Mouse (Mus musculus) forebrain, embryonic 11.5 days (tissue): Measurements from ENCODE around the gene Spocd1. TPM values are rescaled to one million over a fixed set of nuclear protein-coding genes. Genes with fewer than 3 reads are reported as not detected.

Source experiments
- ATAC-seq: fragments of 200-750 bp; cut with Nextera tagmentation; replicated peaks from 2 replicates; pipeline ENCODE4 v1.8.0; 2017; ENCODE audit warnings: moderate TSS enrichment; ENCODE audit not compliant: low FRiP score
- DNase-seq: peaks from one replicate; pipeline ENCODE4 v3.0.0-alpha.2; 2017; ENCODE audit warnings: low spot score
- H3K27ac ChIP-seq: fragments of 300-500 bp; sonication (generic); 2 replicates; pipeline ENCODE4 v1.5.1; 2014; ENCODE audit warnings: low read depth, low read length
- H3K27me3 ChIP-seq: fragments of 300-500 bp; sonication (generic); 2 replicates; pipeline ENCODE4 v1.6.1; 2014; ENCODE audit warnings: mild to moderate bottlenecking, low read length, mixed read lengths; ENCODE audit not compliant: control insufficient read depth, insufficient read depth
- H3K36me3 ChIP-seq: fragments of 300-500 bp; sonication (generic); 2 replicates; pipeline ENCODE4 v1.6.1; 2014; ENCODE audit warnings: mild to moderate bottlenecking, low read length, moderate library complexity, mixed read lengths; ENCODE audit not compliant: control insufficient read depth, insufficient read depth
- H3K4me1 ChIP-seq: fragments of 300-500 bp; sonication (generic); replicated peaks from 2 replicates; pipeline ENCODE4 v1.6.1; 2014; ENCODE audit warnings: low read length, mixed read lengths; ENCODE audit not compliant: control insufficient read depth, insufficient read depth
- H3K4me2 ChIP-seq: fragments of 300-500 bp; sonication (generic); 2 replicates; pipeline ENCODE4 v1.6.1; 2014; ENCODE audit warnings: low read depth, mild to moderate bottlenecking, low read length, moderate library complexity, mixed read lengths; ENCODE audit not compliant: severe bottlenecking
- H3K4me3 ChIP-seq: fragments of 300-500 bp; sonication (generic); 2 replicates; pipeline ENCODE4 v1.5.1; 2014; ENCODE audit warnings: low read depth, low read length
- H3K9ac ChIP-seq: fragments of 300-500 bp; sonication (generic); 2 replicates; pipeline ENCODE4 v1.6.1; 2014; ENCODE audit warnings: low read length
- H3K9me3 ChIP-seq: fragments of 300-500 bp; sonication (generic); 2 replicates; pipeline ENCODE4 v1.6.1; 2016; ENCODE audit warnings: low read length, mixed read lengths; ENCODE audit not compliant: control insufficient read depth
- WGBS: fragments of 180-500 bp; shearing (Covaris S2); extraction: QIAGEN DNeasy Blood & Tissue Kit; methylation state at CpG from one replicate; pipeline ENCODE4 v1.1.7; 2014; 5-methylcytosine and 5-hydroxymethylcytosine counted together
- polyA plus RNA-seq: library from polyadenylated mRNA; unstranded; fragments of >200 nt; fragmentation: Nextera tagmentation; extraction: Ambion mirVana; gene quantifications from 2 replicates; pipeline ENCODE4 v1.2.1, GENCODE M21; 2014

The Spocd1 gene
- polyA plus RNA-seq, 1 experiment from 2014 or later = 0.05 TPM

- Histone ChIP-seq H3K9me3 (no peaks in the 10 kb centered on the region), H3K4me3 (no peak overlapping the region), H3K4me1 (0 out of 2 replicates have a peak, but pooled peaks cover 5% of the 10 kb centered on the region), H3K27ac (no peak overlapping the region), H3K9ac (0 out of 2 replicates have a peak overlapping the region, but pooled peaks have one; percentile 12), H3K4me2 (0 out of 2 replicates have a peak overlapping the region, but pooled peaks have one; percentile 8), H3K36me3 (no peaks in the 10 kb centered on the region), H3K27me3 (no peaks in the 10 kb centered on the region)
- DNase-seq (no peak), ATAC-seq (no peak)
- WGBS = 25% methylated on average over 16 of the region's 16 CpGs
These were observed 15.0 kb upstream of the Spocd1 start for GRCm38 (mm10) chr4:129913761-129914644.

DNA sequence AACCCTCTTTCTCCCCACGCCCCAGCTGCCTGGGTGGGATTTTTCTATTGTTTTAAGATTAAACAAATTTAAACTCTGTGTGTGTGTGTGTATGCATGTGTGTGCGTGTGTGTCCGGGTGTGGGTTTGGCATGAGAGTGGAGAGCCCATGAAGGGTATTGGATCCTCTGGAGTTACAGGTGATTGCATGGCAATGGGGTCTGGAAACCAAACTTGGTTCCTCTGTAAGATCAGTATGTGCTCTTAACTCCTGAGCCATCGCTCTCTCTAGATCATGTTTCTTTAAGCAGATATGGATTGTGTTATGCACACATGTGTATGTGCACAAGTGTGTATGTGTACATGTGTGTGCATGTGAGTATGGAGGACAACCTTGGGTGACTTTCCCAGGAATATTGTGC is 14.4 kb upstream of the Spocd1 start:
- ATAC-seq (no peak), DNase-seq (no peak)
- no peaks in the 10 kb centered on the region for H3K27me3 ChIP-seq
- no peak overlapping the region for H3K27ac ChIP-seq
- H3K9ac ChIP-seq = no peak overlapping the region
- 74% methylated on average over 4 of the region's 4 CpGs for WGBS
- 0 out of 2 replicates have a peak, but pooled peaks cover 5% of the 10 kb centered on the region for H3K4me1 ChIP-seq
- no peaks in the 10 kb centered on the region for H3K36me3 ChIP-seq
- no peak overlapping the region for H3K4me2 ChIP-seq
- H3K4me3 ChIP-seq = no peak overlapping the region
- no peaks in the 10 kb centered on the region for H3K9me3 ChIP-seq

DNA sequence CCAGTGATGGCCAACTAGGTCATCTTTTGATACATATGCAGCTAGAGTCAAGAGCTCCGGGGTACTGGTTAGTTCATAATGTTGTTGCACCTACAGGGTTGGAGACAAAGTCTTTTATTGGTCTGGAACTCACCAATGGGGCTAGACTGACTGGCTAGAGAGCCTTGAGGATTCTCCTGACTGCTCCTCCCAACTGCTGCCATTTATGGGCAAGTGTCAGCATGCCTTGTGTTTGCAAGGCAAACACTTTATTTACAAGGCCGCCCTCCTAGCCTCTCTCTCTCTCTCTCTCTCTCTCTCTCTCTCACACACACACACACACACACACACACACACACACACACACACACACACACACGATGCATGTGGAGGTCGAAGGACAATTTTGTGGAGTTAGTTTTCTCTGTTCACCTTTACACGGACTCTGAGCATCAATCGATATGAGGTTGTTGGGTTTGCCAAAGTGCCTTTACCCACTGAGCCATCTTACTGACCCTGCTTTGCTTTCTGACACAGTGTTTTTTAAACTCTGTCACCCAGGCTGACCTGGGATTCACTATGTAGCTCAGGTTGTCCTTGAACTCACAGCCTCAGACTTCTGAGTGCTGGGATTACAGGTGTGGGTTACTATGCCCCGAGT is 13.6 kb upstream of the Spocd1 start:
- no peaks in the 10 kb centered on the region for H3K36me3 ChIP-seq
- H3K4me1 ChIP-seq = 0 out of 2 replicates have a peak, but pooled peaks cover 5% of the 10 kb centered on the region
- H3K9me3 ChIP-seq = no peaks in the 10 kb centered on the region
- no peaks in the 10 kb centered on the region for H3K27me3 ChIP-seq
- no peak overlapping the region for H3K27ac ChIP-seq
- H3K4me3 ChIP-seq = no peak overlapping the region
- no peak overlapping the region for H3K4me2 ChIP-seq
- ATAC-seq = no peak
- WGBS = 95% methylated on average over 7 of the region's 7 CpGs
- no peak for DNase-seq
- no peak overlapping the region for H3K9ac ChIP-seq

DNA sequence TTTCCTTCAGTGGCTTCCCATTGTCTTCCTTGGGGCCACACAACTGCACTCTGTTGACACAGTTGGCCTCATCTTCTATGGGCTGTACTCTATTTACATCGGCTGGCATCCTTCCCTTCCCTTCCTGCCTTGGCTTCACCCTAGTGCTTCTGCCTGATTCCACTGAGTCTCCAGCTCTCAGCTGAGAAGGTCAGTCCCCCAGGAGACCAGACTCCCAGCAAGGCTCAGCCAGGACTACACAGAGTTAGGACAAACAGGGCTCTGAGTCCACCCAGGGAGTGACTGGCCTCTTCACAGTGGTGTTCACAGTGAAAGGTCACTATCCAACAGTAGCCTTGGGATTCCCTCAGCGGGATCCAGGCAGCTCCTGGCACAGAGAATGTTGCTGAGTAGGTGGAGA is 12.9 kb upstream of the Spocd1 start:
- WGBS = 35% methylated on average over 2 of the region's 2 CpGs

GRCm38 (mm10) chr4:129917016-129917603 is 11.9 kb upstream of the Spocd1 start:
- Histone ChIP-seq H3K27ac (no peak overlapping the region), H3K36me3 (no peaks in the 10 kb centered on the region), H3K4me1 (0 out of 2 replicates have a peak, but pooled peaks cover 5% of the 10 kb centered on the region), H3K4me2 (no peak overlapping the region), H3K9ac (no peak overlapping the region), H3K27me3 (no peaks in the 10 kb centered on the region), H3K9me3 (no peaks in the 10 kb centered on the region), H3K4me3 (no peak overlapping the region)
- ATAC-seq (no peak), DNase-seq (no peak)
- 75% methylated on average over 8 of the region's 8 CpGs for WGBS

More for the DNA sequence above, 12.9 kb upstream of the Spocd1 start:
- ATAC-seq = no peak
- H3K27ac ChIP-seq = no peak overlapping the region
- H3K27me3 ChIP-seq = no peaks in the 10 kb centered on the region
- no peak overlapping the region for H3K4me2 ChIP-seq
- no peak overlapping the region for H3K9ac ChIP-seq
- H3K36me3 ChIP-seq = no peaks in the 10 kb centered on the region
- H3K4me3 ChIP-seq = no peak overlapping the region
- H3K4me1 ChIP-seq = 0 out of 2 replicates have a peak, but pooled peaks cover 5% of the 10 kb centered on the region
- no peaks in the 10 kb centered on the region for H3K9me3 ChIP-seq
- no peak for DNase-seq

DNA sequence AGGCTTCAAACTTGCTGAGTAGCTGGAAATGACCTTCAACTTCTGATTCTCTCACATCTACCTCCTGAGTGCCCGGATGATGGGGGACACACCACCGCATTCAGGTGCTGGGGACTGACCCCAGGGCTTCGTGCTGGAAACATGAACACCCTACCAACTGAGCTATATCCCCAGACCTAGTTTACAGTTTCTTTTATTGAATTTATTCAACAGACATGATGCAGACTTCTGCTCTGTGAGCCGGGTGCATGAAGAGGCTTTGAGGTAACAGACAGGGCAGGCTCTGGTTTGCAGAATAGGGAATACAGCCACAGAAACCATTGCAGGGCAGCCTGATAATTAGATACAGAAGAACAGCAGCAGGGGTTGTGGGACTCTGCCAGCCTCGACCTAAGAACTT is 10.6 kb upstream of the Spocd1 start:
- Histone ChIP-seq H3K9me3 (no peaks in the 10 kb centered on the region), H3K36me3 (no peaks in the 10 kb centered on the region), H3K27ac (no peak overlapping the region), H3K4me3 (no peak overlapping the region), H3K27me3 (no peaks in the 10 kb centered on the region), H3K4me2 (no peak overlapping the region), H3K4me1 (0 out of 2 replicates have a peak, but pooled peaks cover 5% of the 10 kb centered on the region), H3K9ac (no peak overlapping the region)
- ATAC-seq (no peak), DNase-seq (no peak)
- 80% methylated on average over 5 of the region's 5 CpGs for WGBS

- Histone ChIP-seq H3K27me3 (no peaks in the 10 kb centered on the region), H3K4me3 (no peak overlapping the region), H3K36me3 (no peaks in the 10 kb centered on the region), H3K4me1 (0 out of 2 replicates have a peak, but pooled peaks cover under 1% of the 10 kb centered on the region), H3K27ac (no peak overlapping the region), H3K9me3 (no peaks in the 10 kb centered on the region), H3K4me2 (no peak overlapping the region), H3K9ac (no peak overlapping the region)
- no peak for ATAC-seq
- no peak for DNase-seq
- WGBS = 82% methylated on average over 3 of the region's 3 CpGs
These were observed 10.1 kb upstream of the Spocd1 start for GRCm38 (mm10) chr4:129918901-129919300.

- no peaks in the 10 kb centered on the region for H3K4me1 ChIP-seq
- no peak overlapping the region for H3K9ac ChIP-seq
- no peak overlapping the region for H3K4me3 ChIP-seq
- no peaks in the 10 kb centered on the region for H3K36me3 ChIP-seq
- no peak overlapping the region for H3K27ac ChIP-seq
- H3K4me2 ChIP-seq = no peak overlapping the region
- H3K27me3 ChIP-seq = no peaks in the 10 kb centered on the region
- WGBS = 93% methylated on average over 15 of the region's 15 CpGs
- DNase-seq (no peak), ATAC-seq (no peak)
- H3K9me3 ChIP-seq = no peaks in the 10 kb centered on the region
These were observed 8.3 kb upstream of the Spocd1 start for GRCm38 (mm10) chr4:129920542-129921313.
